ENCODE assay signal across 7 mouse cellular contexts in the genomic region with DNA sequence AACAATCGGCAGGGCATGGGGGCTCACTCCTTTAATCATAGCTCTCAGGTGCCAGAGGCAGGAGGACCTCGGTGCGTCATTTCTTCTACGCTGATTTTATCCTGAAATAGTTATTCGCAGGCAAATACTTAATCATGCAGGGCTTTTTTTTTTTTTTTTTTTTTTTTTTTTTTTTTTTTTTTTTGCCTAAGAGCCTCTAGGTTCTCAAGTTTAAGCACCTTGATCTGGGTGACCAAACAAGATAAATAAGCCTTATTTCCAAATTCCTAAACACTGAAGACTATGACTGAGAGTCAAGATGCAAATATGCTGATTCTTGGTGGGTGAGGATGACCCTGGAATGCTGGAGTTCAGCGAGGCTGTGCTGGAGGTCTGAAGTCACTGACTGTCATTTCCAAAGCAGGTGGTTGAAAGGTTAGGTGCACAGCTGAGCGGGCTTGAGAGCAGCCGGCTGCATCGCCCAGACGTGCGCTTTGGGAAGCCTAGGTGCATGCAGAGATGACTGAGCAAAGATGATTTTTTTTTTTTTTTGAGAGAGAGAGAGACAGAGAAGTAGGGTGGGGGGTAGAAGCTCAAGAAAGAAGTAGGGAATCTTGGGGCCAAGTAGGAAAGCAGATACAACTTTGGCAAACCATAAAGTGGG. TPM values are rescaled to one million over a fixed set of nuclear protein-coding genes. Genes with fewer than 3 reads are reported as not detected.
DNase-seq lines count a peak whose midpoint lies in the region; ATAC-seq lines count a peak whose summit lies in the region.

No protein-coding gene starts in this region.

- peak overlapping the region; percentile 68 for H3K9ac ChIP-seq in embryonic facial prominence, embryonic 11.5 days (replicated peaks; ENCODE audit: low read length)

- H3K4me2 ChIP-seq in embryonic facial prominence, embryonic 11.5 days (ENCODE audit: low read depth, low read length), result peak overlapping the region; percentile 57

- peak overlapping the region; percentile 72 for H3K4me3 ChIP-seq in embryonic facial prominence, embryonic 11.5 days (ENCODE audit: low read depth, low read length)

- ATAC-seq in embryonic facial prominence, embryonic 11.5 days (replicated peaks; ENCODE audit: insufficient number of reproducible peaks, low FRiP score, low TSS enrichment, low read depth), result no peak
- 0 out of 2 replicates have a peak, but pooled peaks have one; percentile 7 for ATAC-seq in megakaryocyte-erythroid progenitor cell, adult 5-6 weeks (replicated peaks; ENCODE audit: low FRiP score, low TSS enrichment, poor library complexity, severe bottlenecking)
- ATAC-seq in activated CD4-positive, CD25-positive, alpha-beta regulatory T cell, adult 4 months, result no peak

- 43% methylated on average over 11 of the region's 11 CpGs for WGBS in embryonic facial prominence, embryonic 11.5 days

- H3K4me1 ChIP-seq in embryonic facial prominence, embryonic 11.5 days (ENCODE audit: control insufficient read depth, insufficient read depth, low read length), result no peaks in the 10 kb centered on the region

- DNase-seq in spleen, postnatal 10 days (ENCODE audit: low spot score in 2 of 2), result peak; percentile 14 to 36
- DNase-seq in spleen, postnatal 4 days (ENCODE audit: low spot score in 2 of 2), result no peak
- no peak for DNase-seq in embryonic facial prominence, embryonic 11.5 days (ENCODE audit: low spot score)
- DNase-seq in kidney, adult 8-10 months, result peak; percentile 33 to 35
- peak; percentile 46 for DNase-seq in thymus, postnatal 14 days

- no peaks in the 10 kb centered on the region for H3K36me3 ChIP-seq in embryonic facial prominence, embryonic 11.5 days (replicated peaks; ENCODE audit: control insufficient read depth, insufficient read depth, low read depth, low read length)

- no peak overlapping the region for H3K27ac ChIP-seq in embryonic facial prominence, embryonic 11.5 days (replicated peaks; ENCODE audit: low read depth, low read length)

- no peaks in the 10 kb centered on the region for H3K27me3 ChIP-seq in embryonic facial prominence, embryonic 11.5 days (ENCODE audit: control insufficient read depth, insufficient read depth, low read length)

- H3K9me3 ChIP-seq in embryonic facial prominence, embryonic 11.5 days (replicated peaks; ENCODE audit: control insufficient read depth, low read length), result no peaks in the 10 kb centered on the region

RNA-seq across cellular contexts. Expression of gene Fam98a, which starts 0.9 kb away (rescaled TPM):
- 8.6 and 9.5 TPM in 2 replicates for polyA plus RNA-seq in embryonic facial prominence, embryonic 11.5 days (2014; fragmentation: Nextera tagmentation; extraction: Ambion mirVana)
- 43.4 and 64.2 TPM in 2 replicates for total RNA-seq in megakaryocyte-erythroid progenitor cell, adult 5-6 weeks (2014; fragmentation: Nextera tagmentation)
- 31.8 and 33.9 TPM in 2 replicates for total RNA-seq in megakaryocyte-erythroid progenitor cell, adult 5-6 weeks (2017)
- polyA plus RNA-seq in activated CD4-positive, CD25-positive, alpha-beta regulatory T cell, adult 4 months (2017; shearing (Covaris generic)), result 10 to 100 TPM; 13.2 to 15.3 TPM

Comparison
In these comparisons a context has a peak if more than half of its experiments do, and no peak if none do; other contexts are left out.
1. DNase-seq: peak in spleen, postnatal 10 days (2 of 2), kidney, adult 8-10 months (2 of 2) and thymus, postnatal 14 days (single experiment); none in spleen, postnatal 4 days (0 of 2) and embryonic facial prominence, embryonic 11.5 days (single experiment).